Mouse (Mus musculus) activated CD4-positive, CD25-positive, alpha-beta regulatory T cell, adult 4 months (primary cell): Measurements from ENCODE around the gene Carm1. TPM values are rescaled to one million over a fixed set of nuclear protein-coding genes. Genes with fewer than 3 reads are reported as not detected.
"Not testable (repeated sequence)": the region's sequence is repeated elsewhere in the genome, so short reads cannot be mapped to it uniquely, and the experiment has no call there.

Source experiments
- ATAC-seq: one replicate; pipeline ENCODE4 v1.8.0; 2017
- polyA plus RNA-seq, 2 experiments: library from polyadenylated mRNA; unstranded; fragments of 100-300 nt; shearing (Covaris generic); gene quantifications; one replicate each; pipeline ENCODE4 v1.2.1; 2017

The Carm1 gene
- polyA plus RNA-seq, 2 experiments from 2014 or later: 4.7 to 5.9 TPM

DNA sequence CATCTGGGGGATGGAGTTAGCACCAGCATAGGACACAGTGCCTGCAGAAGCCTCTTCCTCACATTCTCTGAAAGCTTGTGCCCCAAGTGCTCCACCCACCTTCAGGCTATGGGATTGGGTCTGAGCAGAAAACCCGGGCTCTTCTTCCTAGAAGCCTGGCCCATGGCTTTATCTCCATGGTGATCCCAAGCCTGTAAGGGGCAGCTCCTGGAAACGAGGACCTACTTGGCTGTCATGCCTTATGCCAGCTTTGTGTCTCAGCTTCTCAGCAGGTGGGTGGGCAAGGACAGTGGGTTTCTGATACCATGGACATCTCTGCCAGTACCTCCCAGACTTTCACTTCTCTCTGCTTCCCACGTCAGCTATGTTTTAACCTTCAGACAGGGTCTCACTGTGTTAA, 31.5 kb downstream of the Carm1 start:
- no peak for ATAC-seq

DNA sequence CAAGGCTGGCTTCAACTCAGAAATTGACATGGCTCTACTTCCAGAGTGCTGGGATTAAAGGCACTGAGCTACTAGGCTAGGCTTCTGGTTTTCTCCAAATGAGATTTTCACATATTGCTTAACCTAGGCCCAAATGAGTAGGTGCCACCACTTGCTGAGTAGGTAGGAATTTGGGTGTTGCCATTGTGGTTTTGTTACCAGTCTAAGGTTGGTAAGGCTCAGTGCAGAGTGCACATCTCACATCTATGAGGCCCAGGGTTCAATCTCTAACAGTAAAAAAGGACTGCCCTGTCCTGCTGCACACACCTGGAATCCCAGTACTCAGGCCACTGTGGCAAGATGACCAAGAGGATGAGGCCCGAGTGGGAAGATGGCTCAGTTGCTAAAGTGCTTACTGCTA, 38.7 kb downstream of the Carm1 start:
- no peak for ATAC-seq

DNA sequence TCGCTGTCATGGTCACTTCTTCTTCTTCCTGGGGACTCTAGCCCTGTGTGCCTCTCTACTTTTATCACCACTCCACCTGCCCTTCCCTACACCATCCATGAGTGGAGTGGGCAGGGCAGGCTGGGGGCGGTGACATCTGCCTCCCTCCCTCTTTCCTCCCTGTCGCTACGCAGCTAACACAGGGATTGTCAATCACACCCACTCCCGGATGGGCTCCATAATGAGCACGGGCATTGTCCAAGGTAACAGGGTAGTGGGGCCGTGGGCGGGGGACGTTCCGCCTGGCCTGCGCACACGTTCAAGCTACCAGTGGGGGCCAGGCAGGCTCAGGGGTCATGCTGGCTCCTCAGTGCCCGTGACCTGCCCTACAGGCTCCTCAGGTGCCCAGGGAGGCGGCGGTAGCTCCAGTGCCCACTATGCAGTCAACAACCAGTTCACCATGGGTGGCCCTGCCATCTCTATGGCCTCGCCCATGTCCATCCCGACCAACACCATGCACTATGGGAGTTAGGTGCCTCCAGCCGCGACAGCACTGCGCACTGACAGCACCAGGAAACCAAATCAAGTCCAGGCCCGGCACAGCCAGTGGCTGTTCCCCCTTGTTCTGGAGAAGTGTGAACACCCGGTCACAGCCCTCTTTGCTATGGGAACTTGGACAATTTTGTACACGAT, 41.1 kb downstream of the Carm1 start:
- no peak for ATAC-seq

DNA sequence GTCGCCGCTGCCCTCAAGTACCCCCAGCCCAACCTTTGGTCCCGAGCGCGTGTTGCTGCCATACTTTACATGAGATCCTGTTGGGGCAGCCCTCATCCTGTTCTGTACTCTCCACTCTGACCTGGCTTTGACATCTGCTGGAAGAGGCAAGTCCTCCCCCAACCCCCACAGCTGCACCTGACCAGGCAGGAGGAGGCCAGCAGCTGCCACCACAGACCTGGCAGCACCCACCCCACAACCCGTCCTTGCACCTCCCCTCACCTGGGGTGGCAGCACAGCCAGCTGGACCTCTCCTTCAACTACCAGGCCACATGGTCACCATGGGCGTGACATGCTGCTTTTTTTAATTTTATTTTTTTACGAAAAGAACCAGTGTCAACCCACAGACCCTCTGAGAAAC, 41.7 kb downstream of the Carm1 start:
- no peak for ATAC-seq

DNA sequence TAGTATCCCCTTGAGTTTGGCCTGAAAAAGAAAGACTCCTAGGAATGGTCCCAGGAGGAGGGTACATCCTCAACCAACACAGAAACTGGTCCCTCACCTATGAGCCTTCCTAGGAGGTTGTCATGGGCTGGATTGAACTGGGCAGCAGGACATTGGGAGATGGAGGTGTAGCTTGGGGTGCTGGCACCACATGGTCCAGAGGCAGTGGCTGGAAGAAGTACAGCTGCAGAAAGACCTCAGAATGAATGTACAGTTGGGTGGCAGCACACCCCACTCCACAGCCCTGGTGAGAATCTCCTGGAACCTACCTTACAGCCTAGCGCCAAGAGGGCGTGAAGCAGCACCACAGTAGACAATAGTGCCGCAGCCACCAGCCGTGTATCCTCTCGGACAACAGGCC, 42.8 kb downstream of the Carm1 start:
- no peak for ATAC-seq

DNA sequence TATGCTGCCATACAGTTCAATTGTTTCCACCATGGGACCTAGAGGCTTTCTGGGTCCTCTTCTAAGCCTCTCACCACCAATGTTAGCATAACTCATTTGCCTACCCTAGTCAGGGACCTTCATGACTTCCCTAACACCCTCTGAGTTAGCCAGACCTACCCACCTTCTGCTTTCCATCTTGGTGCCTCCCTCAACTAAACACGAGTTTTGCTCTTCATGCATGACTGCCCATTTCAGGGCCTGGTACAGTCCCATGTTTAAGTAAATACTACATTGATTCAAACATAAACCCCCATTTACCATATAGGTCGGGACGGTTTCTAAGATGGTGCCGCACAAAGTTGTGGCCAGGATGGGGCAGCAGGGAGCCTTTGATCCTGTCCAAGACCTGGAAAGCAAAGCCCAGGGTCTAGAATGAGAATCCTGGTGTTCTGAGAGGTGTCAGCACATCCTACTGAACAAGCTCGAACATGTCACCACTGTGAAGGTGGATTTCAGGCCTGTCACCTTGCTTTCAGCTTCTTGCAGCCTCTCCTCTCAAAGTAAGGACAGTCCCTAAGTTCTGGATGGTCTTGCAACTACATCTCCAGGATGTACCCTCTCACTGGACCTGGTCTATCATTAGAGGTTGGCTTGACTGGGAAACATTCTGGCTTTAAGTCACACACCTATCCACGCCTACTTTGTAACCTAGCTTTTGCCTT, 44.6 kb downstream of the Carm1 start:
- ATAC-seq: no peak

DNA sequence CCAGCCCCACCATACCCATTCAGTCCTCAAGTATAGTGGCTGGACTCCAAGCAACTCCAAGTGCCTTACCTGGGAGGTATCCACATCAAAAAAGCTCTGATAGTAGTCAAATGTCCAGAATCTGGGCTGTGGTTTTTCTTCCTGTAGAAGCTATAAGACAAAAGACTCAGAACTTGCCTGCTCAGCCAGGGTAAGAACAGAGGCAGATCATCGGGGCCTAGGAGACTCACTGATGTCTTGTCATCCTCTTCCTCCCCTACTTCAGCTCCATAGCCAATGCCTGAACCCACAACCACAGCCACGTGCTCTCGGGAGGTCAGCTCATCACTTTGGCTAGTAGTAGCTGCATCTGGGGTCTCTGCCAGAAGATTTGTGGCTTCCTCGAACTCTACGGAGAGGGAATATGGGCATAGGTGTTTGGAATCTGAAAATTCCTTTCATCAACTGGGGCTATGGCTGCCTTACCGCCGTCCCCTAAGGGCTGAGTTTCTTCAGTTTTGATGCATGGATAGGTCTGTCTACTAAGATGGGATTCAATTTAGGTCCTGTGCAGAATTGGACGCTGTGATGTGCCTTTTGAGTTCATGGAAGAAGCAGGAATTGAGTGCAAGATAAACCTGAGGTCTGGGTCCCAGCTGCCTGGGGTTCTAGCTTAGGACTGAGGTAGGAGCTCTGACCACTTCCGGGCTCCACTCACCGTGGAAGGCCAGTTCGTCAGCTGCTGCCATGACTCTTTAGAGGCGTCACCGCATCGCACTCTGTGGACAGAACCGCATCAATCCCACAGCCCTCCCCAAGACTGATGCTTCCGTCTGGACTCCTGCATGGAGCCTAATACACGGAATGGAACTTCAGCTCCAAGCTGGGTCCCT, 45.4 kb downstream of the Carm1 start:
- peak; percentile 32 for ATAC-seq

DNA sequence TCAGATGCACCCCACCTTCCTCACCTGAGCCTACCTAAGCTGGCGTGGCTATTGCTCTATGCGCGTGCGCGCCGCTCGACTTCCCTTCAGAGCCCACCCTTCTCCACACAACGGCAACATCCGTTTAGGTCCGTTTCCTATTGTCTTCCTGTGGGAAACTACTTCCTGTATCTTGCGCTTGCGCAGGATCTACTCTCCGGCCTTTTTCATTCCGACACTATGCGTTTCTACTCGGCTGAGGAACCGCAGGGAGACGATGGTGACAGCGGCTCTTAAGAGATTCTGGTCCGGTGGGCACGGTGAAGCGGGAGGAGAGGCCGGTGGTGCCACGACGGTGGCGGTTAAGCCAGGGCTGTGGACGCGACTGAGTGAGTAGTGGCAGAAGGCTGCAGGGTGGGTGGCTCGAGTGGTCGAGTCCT, 46.0 kb downstream of the Carm1 start, which contains the start of the genes Timm29 and Yipf2:
Gene Timm29 (plus strand): TSS at position 20 of the 419 bp plus-strand sequence.
Gene Yipf2 (minus strand): TSS at position 126 of the 419 bp plus-strand sequence.
- ATAC-seq: peak; percentile 82

DNA sequence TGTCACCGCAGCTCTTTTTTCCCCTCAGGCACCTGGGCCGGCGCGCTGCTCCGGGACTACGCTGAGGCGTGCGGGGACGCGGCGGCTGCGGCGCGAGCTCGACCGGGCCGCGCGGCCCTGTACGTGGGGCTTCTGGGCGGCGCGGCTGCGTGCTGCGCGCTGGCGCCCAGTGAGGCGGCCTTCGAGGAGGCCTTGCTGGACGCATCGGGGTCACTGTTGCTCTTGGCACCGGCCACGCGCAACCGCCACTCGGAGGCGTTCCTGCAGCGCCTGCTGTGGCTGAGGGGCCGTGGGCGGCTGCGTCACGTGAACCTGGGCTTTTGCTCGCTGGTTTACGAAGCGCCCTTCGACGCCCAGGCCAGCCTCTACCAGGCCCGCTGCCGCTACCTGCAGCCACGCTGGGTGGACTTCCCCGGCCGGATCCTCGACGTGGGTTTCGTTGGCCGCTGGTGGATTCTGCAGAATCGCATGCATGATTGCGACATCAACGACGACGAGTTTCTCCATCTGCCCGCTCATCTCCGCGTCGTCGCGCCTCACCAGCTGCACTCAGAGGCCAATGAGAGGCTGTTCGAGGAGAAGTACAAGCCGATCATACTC, 46.5 kb downstream of the Carm1 start:
- peak; percentile 41 for ATAC-seq

DNA sequence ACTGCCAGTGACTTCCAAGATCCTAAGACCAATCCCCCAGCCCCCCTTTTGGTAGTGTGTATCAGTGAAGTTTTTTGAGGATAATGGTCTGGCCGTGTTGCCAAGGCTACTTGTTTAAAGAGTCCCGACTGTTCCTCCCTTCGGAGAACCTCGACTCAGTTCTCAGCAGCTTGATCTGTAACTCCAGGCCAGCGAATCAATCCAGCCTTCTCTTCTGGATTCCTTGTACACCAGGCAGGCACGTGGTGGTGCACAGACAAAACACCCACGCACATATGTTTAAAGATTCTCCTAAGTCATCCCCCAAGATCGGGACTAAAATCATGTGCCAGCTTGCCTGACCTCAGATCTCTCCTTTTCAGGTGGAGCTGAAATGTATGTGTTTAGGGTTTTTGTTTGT, 47.7 kb downstream of the Carm1 start:
- ATAC-seq: not testable (repeated sequence)

DNA sequence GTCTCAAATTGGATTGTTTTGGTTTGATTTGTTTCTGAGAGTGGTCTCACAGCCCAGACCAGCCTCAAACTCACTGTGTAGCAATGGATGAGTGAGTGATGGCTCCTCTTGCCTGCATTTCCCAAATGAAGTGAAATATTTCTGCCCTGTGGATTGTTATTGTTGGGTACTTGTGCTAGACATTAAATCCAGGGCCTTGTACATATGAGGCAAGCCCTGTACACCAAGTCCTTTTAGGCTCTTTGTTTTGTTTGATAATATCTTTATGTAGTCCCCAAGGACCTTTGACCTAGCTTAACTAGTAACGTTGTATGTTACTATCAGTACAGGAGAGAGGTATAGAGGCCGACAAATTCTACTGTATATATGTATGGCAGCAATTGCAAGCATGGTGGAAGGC, 48.1 kb downstream of the Carm1 start:
- no peak for ATAC-seq

DNA sequence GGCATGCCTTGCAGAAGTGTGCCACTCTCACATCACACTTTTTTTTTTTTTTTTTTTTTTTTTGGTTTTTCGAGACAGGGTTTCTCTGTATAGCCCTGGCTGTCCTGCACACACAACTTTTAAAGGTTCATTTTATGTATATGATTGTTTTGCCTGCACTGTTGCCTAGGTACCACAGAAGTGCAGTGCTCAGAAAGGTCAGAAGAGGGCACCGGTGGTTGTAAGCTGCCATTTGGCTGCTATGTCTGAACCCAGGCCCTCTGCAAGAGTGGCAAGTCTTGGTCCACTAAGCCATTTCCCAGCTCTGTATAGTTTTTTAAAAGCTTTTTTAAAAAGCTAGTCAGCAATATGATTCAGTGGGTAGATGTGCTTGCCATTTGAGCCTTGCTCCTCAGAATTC, 51.5 kb downstream of the Carm1 start:
- peak; percentile 53 for ATAC-seq

DNA sequence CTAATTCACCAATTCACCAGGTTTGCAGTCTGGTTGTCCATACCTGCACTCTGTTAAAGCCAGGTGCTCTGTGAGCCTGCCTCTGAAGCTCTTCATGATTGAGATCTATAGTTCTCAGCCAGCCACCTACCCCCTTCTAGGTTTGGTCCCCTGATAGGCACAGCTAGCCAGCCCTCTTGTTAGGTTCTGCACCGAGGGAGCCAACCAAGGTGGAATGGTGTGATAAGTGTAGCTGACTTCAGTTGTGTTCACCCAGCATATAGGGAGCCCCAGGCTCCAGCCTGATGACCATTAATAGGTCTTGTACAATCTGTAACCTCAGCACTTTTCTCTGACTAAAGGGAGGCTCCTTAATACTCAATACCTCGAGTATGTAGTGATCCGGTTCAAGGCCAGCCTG, 53.5 kb downstream of the Carm1 start:
- no peak for ATAC-seq

DNA sequence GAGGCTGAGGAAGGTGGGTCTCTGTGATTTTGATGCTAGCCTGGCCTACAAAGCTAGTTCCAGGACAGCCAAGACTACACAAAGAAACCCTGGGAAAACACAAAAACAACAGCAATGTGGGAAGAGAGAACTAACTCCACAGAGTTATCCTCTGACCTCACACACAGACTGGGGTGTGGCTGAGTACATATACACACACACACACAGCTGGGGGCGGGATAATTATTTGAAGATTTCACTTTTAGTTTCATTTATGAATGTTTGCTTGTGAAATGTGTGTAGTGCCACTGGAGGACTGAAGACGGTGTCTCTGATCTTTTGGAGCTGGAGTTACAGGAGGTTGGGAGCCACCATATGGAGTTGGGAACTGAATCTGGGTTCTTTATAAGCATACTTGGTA, 54.4 kb downstream of the Carm1 start:
- ATAC-seq: peak; percentile 57

DNA sequence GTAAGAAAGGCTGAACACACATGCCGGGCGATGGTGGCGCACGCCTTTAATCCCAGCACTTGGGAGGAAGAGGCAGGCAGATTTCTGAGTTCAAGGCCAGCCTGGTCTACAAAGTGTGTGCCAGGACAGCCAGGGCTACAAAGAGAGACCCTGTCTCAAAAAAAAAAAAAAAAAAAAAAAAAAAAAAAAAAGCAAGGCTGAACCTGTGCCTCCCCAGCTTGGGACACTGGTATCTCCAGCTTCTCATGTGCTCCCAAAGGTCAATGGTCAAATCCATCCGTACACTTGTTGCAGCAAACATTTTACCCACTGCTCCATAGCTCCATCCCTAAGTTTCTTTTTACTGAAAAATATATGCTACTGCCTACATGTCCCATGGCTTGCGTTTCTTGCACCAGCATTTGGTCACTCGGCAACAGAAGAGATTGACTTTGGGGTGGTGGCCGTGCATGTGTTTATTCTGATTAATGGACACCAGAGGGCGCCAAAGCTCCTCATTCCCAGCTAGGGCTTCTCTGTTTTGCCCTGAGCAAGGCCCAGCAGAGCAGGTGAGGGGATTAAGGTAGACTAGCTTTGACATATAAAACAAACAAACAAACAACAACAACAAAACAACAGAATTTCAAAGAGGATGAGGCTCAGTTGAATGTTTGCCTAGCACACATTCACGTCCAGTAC, 55.2 kb downstream of the Carm1 start:
- peak; percentile 60 for ATAC-seq

DNA sequence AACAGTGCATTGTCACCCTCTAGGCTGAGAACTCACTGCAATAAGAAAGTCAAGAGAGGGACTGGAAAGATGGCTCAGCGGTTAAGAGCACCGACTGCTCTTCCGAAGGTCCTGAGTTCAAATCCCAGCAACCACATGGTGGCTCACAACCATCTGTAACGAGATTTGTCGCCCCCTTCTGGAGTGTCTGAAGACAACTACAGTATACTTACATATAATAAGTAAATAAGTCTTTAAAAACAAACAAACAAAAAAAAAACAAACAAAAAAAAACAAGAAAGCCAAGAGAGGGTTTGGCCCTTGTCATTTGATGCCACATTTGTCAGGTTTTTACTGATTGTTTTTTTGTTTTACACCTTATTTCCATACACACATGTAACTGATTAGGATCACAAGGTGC, 57.4 kb downstream of the Carm1 start:
- ATAC-seq: no peak

DNA sequence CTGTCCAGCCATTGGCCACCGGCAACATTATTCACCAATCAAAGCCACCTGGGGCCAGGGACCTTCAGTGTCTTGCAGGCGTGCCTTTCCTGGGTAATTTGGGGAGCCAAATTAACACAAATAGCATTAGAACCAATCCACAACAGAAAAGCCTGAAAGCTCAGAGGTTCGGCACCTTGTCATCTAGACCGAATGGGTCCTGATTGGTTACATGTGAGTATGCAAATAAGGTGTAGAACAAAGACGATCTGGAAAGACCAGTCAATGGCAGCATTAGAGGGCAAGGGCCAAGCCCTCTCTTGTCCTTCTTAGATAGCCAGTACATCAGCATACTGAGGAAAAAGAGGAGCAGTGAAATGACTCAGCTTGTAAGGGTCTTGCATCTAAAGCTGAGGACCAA, 59.2 kb downstream of the Carm1 start:
- no peak for ATAC-seq

DNA sequence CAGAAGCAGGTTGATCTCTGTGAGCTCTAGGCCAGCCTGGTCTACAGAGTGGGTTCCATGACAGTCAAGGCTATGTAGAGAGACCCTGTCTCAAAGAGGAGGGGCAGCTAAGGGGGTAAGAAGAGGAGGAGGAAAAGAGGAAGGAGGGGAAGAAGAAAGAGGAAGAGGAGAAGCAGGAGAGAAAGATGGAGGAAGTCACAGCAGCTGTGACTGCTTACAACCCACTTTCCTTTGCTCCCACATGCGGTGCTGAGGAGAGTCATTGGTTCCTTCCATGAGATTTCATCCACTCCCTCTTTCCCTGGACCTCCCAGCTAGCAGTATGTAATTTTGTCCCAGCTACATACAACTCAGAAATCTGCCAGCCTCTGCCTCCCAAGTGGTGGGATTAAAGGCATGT, 60.0 kb downstream of the Carm1 start:
- ATAC-seq: no peak

DNA sequence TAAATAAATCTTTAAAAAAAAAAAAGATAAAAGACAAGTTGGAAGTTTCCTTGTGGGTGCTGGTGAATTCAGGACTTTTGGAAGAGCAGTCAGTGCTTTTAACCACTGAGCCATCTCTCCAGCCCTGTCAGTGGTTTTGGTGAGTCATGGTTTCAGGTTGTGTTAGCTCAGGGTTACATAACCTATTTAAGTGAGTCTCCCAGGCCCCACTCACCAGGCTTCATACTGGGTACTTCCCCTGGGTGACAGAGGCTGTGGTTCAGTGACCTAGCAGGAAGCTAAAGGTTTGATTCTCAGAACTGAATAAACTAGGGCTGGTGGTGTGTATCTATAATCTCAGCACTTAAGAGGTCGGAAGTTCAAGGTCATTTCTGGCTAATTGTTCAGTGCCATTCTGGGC, 63.2 kb downstream of the Carm1 start:
- ATAC-seq: peak; percentile 100

DNA sequence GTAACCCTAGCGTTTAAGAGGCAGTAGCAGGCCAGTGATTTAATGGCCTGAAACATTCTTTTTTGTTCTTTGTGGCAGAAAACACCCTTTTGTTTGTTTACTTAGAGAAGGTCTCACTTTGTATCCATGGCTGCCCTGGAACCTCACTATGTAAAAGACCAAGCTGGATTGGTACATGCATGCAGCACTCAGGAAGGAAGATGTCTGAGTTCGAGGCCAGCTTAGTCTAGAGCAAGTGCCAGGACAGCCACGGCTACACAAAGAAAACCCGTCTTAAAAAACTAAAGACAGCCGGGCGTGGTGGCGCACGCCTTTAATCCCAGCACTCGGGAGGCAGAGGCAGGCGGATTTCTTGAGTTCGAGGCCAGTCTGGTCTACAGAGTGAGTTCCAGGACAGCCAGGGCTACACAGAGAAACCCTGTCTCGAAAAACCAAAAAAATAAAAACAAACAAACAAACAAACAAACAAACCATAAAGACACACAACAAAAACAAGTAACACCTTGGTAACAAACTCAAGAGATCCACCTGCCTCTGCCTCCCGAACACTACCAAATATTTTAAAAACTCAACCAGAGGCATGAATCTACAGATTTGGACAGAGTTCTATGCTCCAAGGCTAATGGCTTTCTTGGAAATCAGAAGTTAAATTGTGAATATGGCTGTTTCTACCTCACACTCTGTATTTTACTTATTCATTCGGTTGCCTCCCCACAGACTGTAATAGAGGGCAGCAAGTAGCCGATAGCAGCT, 68.3 kb downstream of the Carm1 start:
- peak; percentile 3 for ATAC-seq

DNA sequence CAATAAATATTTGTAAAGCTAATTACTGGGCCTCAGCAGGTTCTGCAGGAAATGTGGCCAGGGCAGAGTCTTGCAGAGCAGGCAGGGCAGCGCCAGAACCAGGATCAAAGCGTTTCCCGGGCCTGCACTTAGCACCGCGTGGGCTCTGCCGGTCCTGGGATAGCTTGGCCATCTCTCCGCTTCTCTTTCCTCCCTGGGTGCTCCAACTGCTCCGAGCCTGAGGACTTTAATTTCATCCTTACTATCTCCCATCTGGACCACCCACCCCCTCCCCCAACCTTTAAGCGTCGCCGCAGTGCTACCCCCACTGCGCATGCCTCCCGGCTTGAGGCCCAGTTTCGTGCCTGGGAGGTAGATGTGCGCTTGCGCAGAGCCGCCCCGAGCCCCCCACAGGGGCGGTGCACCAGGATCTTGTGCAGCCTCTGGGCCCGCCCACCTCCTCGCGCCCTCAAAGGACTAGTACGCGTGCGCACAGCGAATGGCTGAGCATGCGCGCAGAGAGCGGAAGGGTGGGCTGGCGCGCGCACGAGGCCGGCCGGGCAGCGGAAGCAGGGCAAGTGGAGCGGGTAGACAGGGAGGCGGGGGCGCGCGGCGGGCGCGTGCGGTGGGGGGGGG, 69.0 kb downstream of the Carm1 start, which contains the start of gene Smarca4:
Gene Smarca4 (plus strand): TSS at position 553 of the 615 bp plus-strand sequence.
- peak; percentile 88 for ATAC-seq
